Mouse (Mus musculus) gastrocnemius, adult 2 months (tissue): ENCODE data around the gene Fbn1. TPM values are rescaled to one million over a fixed set of nuclear protein-coding genes. Genes with fewer than 3 reads are reported as not detected.

Experiments
- DNase-seq: peaks from one replicate; pipeline ENCODE4 v3.0.0; 2022
- H3K27ac ChIP-seq: fragments of 200-600 bp; 2 replicates; pipeline ENCODE4 v1.8.1; 2022; ENCODE audit warnings: mild to moderate bottlenecking
- H3K4me3 ChIP-seq: fragments of 200-600 bp; 2 replicates; pipeline ENCODE4 v1.8.1; 2022; ENCODE audit warnings: mild to moderate bottlenecking, moderate library complexity
- CTCF ChIP-seq: fragments of 200-600 bp; IDR thresholded peaks from 2 replicates; pipeline ENCODE4 v1.8.1; 2022; ENCODE audit warnings: antibody characterized with exemption, mild to moderate bottlenecking, moderate library complexity
- intact Hi-C: fragments of 180-260 bp; cut with DNase I; formaldehyde crosslinking; loops from one replicate; pipeline ENCODE4 v1.15.1; 2025
- total RNA-seq, 2 experiments: library from RNA; stranded (reverse); gene quantifications; 2 replicates each; pipeline ENCODE4 v1.2.3; 2021

Gene Fbn1
- total RNA-seq, 2 experiments from 2014 or later, result 33.1 to 55.3 TPM

- Histone ChIP-seq H3K27ac (peak overlapping the region; percentile 72), H3K4me3 (no peak overlapping the region)
- TF ChIP-seq CTCF, result no peak
- intact Hi-C loops, result no loop called here
- peak; percentile 78 for DNase-seq
Measured at GRCm38 (mm10) chr2:125278474-125278873, 229.3 kb downstream of the Fbn1 start.

DNA sequence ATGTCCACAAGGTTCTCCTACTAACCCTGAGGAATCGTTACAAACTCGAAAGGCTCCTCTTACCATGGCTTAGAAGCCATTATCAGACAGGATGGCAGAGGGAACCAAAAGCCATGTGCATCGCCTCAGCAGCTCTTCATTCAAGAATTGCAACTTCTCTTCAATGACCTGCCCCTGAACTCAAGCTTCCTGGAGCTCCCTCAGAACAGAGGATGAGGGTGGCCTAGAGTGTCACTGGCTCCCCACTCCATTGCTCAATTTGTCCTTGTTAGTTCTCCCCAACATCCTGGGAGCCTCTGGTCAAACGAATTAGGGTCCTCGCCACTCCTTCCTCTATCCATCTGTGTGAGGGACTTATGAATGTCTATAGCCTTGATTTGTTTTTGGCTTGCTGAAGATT lies 231.1 kb downstream of the Fbn1 start:
- H3K27ac ChIP-seq, result no peak overlapping the region
- no peak overlapping the region for H3K4me3 ChIP-seq
- TF ChIP-seq CTCF, result no peak
- intact Hi-C loops, result no loop called here
- DNase-seq, result no peak

DNA sequence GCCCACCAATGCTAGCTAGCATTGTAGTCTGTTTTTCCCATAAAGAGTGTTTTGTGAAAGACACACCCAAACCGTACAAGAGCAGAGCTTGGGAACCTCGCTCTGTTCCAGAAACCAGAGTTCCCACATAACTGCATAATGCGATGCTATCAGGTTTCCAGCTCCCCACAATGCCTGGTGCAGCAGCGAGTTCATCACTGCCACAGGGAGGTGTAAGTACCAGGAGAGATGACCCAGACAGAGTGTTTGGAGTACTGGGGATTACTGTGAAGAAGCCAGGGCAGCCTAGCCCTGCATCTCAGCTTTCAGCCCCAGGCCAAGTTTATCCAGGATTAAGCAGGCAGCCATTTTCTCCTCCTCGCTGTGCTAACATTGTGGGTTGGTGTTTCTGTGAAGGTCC lies 232.2 kb downstream of the Fbn1 start:
- intact Hi-C loops, result no loop called here
- DNase-seq, result peak; percentile 42
- no peak for TF ChIP-seq CTCF
- H3K27ac ChIP-seq, result peak overlapping the region; percentile 66
- no peak overlapping the region for H3K4me3 ChIP-seq

- H3K4me3 ChIP-seq, result no peak overlapping the region
- no peak overlapping the region for H3K27ac ChIP-seq
- no peak for TF ChIP-seq CTCF
- intact Hi-C loops, result loop anchor here (10.0 kb wide), 1 partner anchor 456 kb away; the partner anchor contains the start of gene Shc4
- DNase-seq, result no peak
Measured at GRCm38 (mm10) chr2:125268876-125269275, 238.9 kb downstream of the Fbn1 start.

GRCm38 (mm10) chr2:125263753-125264152 lies 244.0 kb downstream of the Fbn1 start:
- intact Hi-C loops, result loop anchor here (2.0 to 10.0 kb wide), 2 partner anchors 341 to 461 kb away; partner anchors contain the start of gene Shc4
- DNase-seq, result no peak
- H3K4me3 ChIP-seq, result no peak overlapping the region
- TF ChIP-seq CTCF, result no peak
- peak overlapping the region; percentile 66 for H3K27ac ChIP-seq

DNA sequence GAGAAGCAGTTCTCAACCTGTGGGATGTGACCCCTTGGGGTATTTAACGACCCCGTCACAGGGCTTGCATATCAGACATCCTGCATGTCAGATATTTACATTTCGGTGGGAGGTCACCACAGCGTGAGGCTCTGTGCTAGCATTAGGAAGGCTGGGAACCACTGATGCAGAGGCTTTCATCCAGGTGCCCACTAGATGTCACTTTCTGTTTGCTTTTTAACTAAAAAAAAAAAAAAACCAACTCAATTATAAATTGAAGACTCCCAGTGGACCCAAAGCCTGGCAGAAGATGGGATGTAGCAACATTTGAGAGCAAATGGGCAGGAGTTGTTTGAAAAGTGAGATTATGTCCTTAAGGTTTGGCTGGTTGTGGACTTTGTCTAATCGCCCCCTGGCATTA lies 244.7 kb downstream of the Fbn1 start:
- H3K4me3 ChIP-seq, result peak overlapping the region; percentile 28
- intact Hi-C loops, result loop anchor here (2.0 to 10.0 kb wide), 2 partner anchors 342 to 462 kb away; partner anchors contain the start of gene Shc4
- peak; percentile 68 for TF ChIP-seq CTCF
- peak; percentile 64 for DNase-seq
- peak overlapping the region; percentile 66 for H3K27ac ChIP-seq

DNA sequence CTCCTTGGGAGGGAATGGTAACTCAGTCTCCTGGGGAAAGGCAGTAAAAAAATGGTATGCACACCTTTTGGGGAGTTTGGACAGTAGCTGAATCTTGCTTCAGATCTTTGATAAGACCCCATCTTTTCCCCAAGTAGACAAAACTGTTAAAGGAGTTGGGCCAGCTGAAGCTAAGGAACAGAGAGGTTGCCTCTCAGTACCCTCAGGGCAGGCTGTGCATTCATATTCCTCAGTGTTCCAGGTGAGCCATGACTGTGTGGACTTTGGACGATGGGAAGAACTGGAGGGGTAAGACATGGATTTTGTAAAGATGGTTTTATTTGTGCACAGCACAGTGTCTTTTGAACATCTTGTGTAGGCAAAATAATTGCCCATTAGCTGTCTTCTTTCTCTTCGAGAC lies 247.5 kb downstream of the Fbn1 start:
- Histone ChIP-seq H3K27ac (no peak overlapping the region), H3K4me3 (no peak overlapping the region)
- intact Hi-C loops, result loop anchor here (10.0 kb wide), 1 partner anchor 464 kb away; the partner anchor contains the start of gene Shc4
- TF ChIP-seq CTCF, result no peak
- DNase-seq, result no peak

GRCm38 (mm10) chr2:125259230-125260120 lies 248.3 kb downstream of the Fbn1 start:
- intact Hi-C loops, result loop anchor here (10.0 kb wide), 1 partner anchor 465 kb away; the partner anchor contains the start of gene Shc4
- DNase-seq, result no peak
- no peak overlapping the region for H3K4me3 ChIP-seq
- peak; percentile 76 for TF ChIP-seq CTCF
- H3K27ac ChIP-seq, result no peak overlapping the region

- no peak overlapping the region for H3K27ac ChIP-seq
- no peak overlapping the region for H3K4me3 ChIP-seq
- intact Hi-C loops, result no loop called here
- TF ChIP-seq CTCF, result no peak
- no peak for DNase-seq
Measured at GRCm38 (mm10) chr2:125255886-125256285, 251.9 kb downstream of the Fbn1 start.

GRCm38 (mm10) chr2:125254630-125255029 lies 253.2 kb downstream of the Fbn1 start:
- Histone ChIP-seq H3K27ac (no peak overlapping the region), H3K4me3 (no peak overlapping the region)
- no peak for DNase-seq
- intact Hi-C loops, result no loop called here
- TF ChIP-seq CTCF, result no peak

DNA sequence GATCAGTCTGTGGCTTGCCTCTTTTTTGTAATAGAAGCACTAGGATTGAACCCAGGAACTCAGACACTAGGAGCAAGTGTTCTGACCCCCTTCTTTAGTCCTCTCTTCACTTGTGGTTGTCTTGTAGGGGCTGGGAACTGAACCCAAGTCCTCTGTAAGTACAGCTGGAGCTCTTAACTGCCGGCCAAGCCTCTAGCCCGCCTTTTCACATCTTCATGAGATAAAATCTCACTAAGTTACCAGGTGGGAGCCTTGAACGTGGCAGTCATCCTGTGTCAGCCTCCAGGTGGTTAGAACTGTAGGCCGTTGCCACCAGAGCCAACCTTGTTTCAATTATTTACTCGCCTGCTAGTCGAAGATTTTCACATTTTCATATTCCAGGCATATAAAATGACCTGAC lies 254.1 kb downstream of the Fbn1 start:
- no peak overlapping the region for H3K4me3 ChIP-seq
- no peak for DNase-seq
- H3K27ac ChIP-seq, result peak overlapping the region; percentile 28
- no peak for TF ChIP-seq CTCF
- intact Hi-C loops, result no loop called here

- TF ChIP-seq CTCF, result peak; percentile 65
- intact Hi-C loops, result no loop called here
Measured at GRCm38 (mm10) chr2:125252275-125252674, 255.5 kb downstream of the Fbn1 start.

DNA sequence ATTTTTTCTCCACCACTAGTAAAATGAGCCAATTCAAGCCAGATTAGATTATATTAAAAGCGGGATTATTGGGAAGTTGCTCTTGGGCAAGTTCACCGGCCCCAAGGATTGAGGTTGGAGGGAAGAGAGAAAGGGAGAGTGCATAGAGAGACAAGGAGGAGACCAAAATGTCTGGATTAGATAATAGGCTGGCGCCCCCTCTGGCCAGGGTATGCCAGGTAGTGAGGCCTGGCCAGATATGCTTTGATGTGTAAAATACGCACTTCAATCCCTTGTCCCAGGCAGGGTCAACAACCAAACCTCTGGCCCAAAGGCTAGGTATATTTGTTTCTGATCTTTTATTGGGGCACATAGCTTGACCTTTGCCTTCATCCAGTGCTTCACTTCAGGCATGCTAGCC lies 256.0 kb downstream of the Fbn1 start:
- H3K27ac ChIP-seq, result no peak overlapping the region
- no peak for DNase-seq
- TF ChIP-seq CTCF, result no peak
- intact Hi-C loops, result no loop called here
- H3K4me3 ChIP-seq, result no peak overlapping the region

More at GRCm38 (mm10) chr2:125252275-125252674, 255.5 kb downstream of the Fbn1 start:
- DNase-seq, result peak; percentile 50
- H3K4me3 ChIP-seq, result no peak overlapping the region
- no peak overlapping the region for H3K27ac ChIP-seq

Other genes with a start within 250 kb of the Fbn1 start
- gene Gm9913, start 2.9 kb downstream of the Fbn1 start, total RNA-seq, result under 1 TPM in 1 of 2 experiments, not detected in 1; 0.08 TPM
- gene Cep152, start 117.1 kb upstream of the Fbn1 start, total RNA-seq, result 1 to 10 TPM; 1.2 to 1.4 TPM
- gene Eid1, start 165.1 kb upstream of the Fbn1 start, total RNA-seq, result 10 to 100 TPM; 18.2 to 33.6 TPM
- gene Shc4, start 216.2 kb upstream of the Fbn1 start, total RNA-seq, result under 1 TPM; 0.33 to 0.75 TPM